Mouse (Mus musculus) neural tube, embryonic 13.5 days (tissue): ENCODE results near the gene Gm29797. TPM values are rescaled to one million over a fixed set of nuclear protein-coding genes. Genes with fewer than 3 reads are reported as not detected.
A peak's percentile ranks its signal among the peaks of the same experiment; 100 is the strongest.

Experiments
- ATAC-seq: fragments of 200-750 bp; cut with Nextera tagmentation; 2 replicates; pipeline ENCODE4 v1.8.0; 2017; ENCODE audit warnings: low read depth, mild to moderate bottlenecking, moderate TSS enrichment, moderate library complexity
- H3K27ac ChIP-seq: fragments of 300-500 bp; sonication (generic); replicated peaks from 2 replicates; pipeline ENCODE4 v1.5.1; 2015; ENCODE audit warnings: moderate library complexity, mild to moderate bottlenecking, inconsistent platforms
- H3K27me3 ChIP-seq: fragments of 300-500 bp; sonication (generic); 2 replicates; pipeline ENCODE4 v1.6.1; 2015; ENCODE audit warnings: mild to moderate bottlenecking, inconsistent platforms
- H3K36me3 ChIP-seq: fragments of 300-500 bp; sonication (generic); 2 replicates; pipeline ENCODE4 v1.6.1; 2015; ENCODE audit warnings: mild to moderate bottlenecking, inconsistent platforms
- H3K4me1 ChIP-seq: fragments of 300-500 bp; sonication (generic); replicated peaks from 2 replicates; pipeline ENCODE4 v1.6.1; 2015; ENCODE audit warnings: inconsistent platforms
- H3K4me2 ChIP-seq: fragments of 300-500 bp; sonication (generic); 2 replicates; pipeline ENCODE4 v1.6.1; 2015; ENCODE audit warnings: inconsistent platforms, mild to moderate bottlenecking, moderate library complexity
- H3K4me3 ChIP-seq: fragments of 300-500 bp; sonication (generic); 2 replicates; pipeline ENCODE4 v1.5.1; 2015; ENCODE audit warnings: mild to moderate bottlenecking, inconsistent platforms
- H3K9ac ChIP-seq: fragments of 300-500 bp; sonication (generic); 2 replicates; pipeline ENCODE4 v1.6.1; 2015; ENCODE audit warnings: moderate library complexity, mild to moderate bottlenecking, inconsistent platforms
- H3K9me3 ChIP-seq: fragments of 300-500 bp; sonication (generic); 2 replicates; pipeline ENCODE4 v1.6.1; 2016; ENCODE audit warnings: inconsistent platforms
- WGBS: fragments of 180-500 bp; shearing (Covaris S2); methylation state at CpG from one replicate; pipeline ENCODE4 v1.1.7; 2015; 5-methylcytosine and 5-hydroxymethylcytosine counted together
- polyA plus RNA-seq: library from polyadenylated mRNA; unstranded; fragments of >200 nt; fragmentation: Nextera tagmentation; extraction: Ambion mirVana; gene quantifications from 2 replicates; pipeline ENCODE4 v1.2.1, GENCODE M21; 2015

Gm29797 gene
- polyA plus RNA-seq, 1 experiment from 2014 or later, result not detected

DNA sequence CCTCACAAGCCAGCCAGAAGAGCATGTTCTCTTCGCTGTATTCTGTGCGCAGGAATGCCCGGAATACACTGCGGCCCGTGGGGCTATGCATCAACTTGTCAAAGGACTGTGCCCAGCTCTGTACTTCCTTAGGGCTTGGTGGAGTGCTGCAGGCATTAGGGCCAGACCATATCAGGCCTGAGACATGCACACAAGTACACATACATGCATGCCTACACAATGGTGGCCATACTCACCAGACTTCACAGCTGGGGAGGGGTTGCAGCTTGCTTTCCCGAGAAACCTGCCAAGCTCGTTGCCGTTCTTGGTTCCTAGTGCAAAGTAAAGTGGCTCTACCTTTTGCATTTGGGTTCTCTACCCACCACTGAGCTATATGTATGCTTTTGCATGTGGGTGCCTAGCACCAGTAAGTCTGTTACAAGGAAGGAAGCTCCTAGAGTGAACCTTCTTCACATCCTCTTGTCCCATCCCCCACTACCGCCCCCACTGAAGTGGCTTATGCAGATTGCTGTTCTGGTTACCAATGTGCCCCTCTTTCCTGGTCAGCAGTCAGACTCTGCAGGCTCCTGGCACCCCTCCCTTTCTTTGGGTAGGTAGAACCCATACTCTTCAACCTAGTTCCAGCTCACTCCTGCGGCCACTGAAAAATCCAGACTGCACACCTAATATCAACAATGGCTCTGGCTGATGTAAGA is 32.8 kb downstream of the Gm29797 start:
- no peak overlapping the region for H3K4me2 ChIP-seq
- no peak overlapping the region for H3K4me3 ChIP-seq
- no peak overlapping the region for H3K27ac ChIP-seq
- 94% methylated on average over 10 of the region's 10 CpGs for WGBS
- no peak for ATAC-seq
- H3K27me3 ChIP-seq, result no peaks in the 10 kb centered on the region
- peaks cover 42% of the 10 kb centered on the region for H3K36me3 ChIP-seq
- H3K9me3 ChIP-seq, result no peaks in the 10 kb centered on the region
- H3K4me1 ChIP-seq, result peaks cover 19% of the 10 kb centered on the region
- no peak overlapping the region for H3K9ac ChIP-seq

DNA sequence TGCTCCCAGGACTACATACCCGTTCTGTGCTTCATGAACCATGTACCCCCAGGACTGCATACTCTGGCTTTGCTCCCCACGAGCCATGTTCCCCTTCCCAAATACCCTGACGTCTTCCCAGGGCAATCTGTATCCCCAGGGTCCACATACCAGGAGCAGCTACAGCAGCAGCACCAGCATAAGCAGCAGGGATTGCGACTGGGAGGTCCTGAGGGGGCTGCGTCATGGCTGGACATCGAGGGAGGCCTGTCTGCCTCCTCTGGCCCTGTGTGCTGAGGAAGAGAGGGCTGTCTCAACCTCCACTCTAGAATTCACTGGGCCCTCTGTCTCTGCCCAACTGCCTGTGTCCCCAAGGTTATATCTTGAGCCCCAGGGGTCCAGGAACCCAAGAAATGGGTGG is 34.2 kb downstream of the Gm29797 start:
- no peak overlapping the region for H3K9ac ChIP-seq
- no peaks in the 10 kb centered on the region for H3K9me3 ChIP-seq
- H3K4me1 ChIP-seq, result peaks cover 21% of the 10 kb centered on the region
- no peak overlapping the region for H3K4me2 ChIP-seq
- peaks cover 35% of the 10 kb centered on the region for H3K36me3 ChIP-seq
- no peaks in the 10 kb centered on the region for H3K27me3 ChIP-seq
- no peak overlapping the region for H3K4me3 ChIP-seq
- WGBS, result 87% methylated on average over 6 of the region's 6 CpGs
- no peak overlapping the region for H3K27ac ChIP-seq
- ATAC-seq, result no peak

DNA sequence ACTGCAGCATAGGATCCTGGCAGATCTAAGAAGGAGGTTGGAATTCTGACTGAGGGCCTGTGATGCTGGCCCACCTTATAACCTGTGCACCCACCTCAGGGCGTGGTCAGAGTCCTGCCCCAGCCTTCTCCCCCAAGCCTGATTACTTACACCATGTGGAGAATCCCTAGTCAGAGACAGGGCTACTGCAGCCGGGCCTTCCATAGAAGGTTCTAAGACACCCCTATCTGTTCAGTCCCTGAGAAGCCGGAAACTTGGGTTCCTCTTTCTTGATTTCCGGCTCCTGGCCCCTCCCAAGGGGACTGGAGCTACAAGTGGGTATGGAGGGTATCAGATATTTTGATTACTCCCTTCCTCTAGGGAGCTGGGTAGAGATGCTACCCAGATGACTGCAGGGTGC is 34.7 kb downstream of the Gm29797 start:
- Histone ChIP-seq H3K27ac (no peak overlapping the region), H3K4me3 (no peak overlapping the region), H3K4me2 (no peak overlapping the region), H3K9ac (no peak overlapping the region), H3K9me3 (no peaks in the 10 kb centered on the region), H3K27me3 (no peaks in the 10 kb centered on the region), H3K36me3 (peaks cover 30% of the 10 kb centered on the region), H3K4me1 (peaks cover 21% of the 10 kb centered on the region)
- ATAC-seq, result no peak
- WGBS, result 98% methylated on average over 4 of the region's 4 CpGs

DNA sequence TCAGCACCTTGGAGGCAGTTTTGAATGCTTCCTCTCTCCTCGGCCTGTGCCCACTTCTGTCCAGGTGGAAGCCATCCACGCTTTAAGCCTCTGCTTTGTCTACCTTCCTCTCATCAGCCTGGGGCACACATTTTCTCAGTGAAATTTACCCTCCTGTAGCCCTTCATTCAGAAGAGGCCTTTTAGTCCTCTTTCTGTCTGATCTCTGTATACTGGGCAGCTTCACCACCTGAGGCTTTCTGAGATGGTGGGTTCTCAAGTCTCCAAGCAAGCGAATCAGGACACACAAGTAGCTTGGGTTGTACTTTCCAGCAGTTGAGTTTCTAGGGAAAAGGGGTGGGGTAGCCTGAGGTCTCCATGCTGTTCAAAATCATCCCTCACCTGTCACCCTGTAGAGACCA is 35.5 kb downstream of the Gm29797 start:
- H3K9ac ChIP-seq, result no peak overlapping the region
- H3K4me1 ChIP-seq, result peaks cover 21% of the 10 kb centered on the region
- peak overlapping the region; percentile 94 for H3K4me2 ChIP-seq
- 90% methylated on average over 3 of the region's 3 CpGs for WGBS
- peaks cover 23% of the 10 kb centered on the region for H3K36me3 ChIP-seq
- ATAC-seq, result no peak
- H3K27ac ChIP-seq, result no peak overlapping the region
- H3K4me3 ChIP-seq, result no peak overlapping the region
- no peaks in the 10 kb centered on the region for H3K9me3 ChIP-seq
- no peaks in the 10 kb centered on the region for H3K27me3 ChIP-seq

DNA sequence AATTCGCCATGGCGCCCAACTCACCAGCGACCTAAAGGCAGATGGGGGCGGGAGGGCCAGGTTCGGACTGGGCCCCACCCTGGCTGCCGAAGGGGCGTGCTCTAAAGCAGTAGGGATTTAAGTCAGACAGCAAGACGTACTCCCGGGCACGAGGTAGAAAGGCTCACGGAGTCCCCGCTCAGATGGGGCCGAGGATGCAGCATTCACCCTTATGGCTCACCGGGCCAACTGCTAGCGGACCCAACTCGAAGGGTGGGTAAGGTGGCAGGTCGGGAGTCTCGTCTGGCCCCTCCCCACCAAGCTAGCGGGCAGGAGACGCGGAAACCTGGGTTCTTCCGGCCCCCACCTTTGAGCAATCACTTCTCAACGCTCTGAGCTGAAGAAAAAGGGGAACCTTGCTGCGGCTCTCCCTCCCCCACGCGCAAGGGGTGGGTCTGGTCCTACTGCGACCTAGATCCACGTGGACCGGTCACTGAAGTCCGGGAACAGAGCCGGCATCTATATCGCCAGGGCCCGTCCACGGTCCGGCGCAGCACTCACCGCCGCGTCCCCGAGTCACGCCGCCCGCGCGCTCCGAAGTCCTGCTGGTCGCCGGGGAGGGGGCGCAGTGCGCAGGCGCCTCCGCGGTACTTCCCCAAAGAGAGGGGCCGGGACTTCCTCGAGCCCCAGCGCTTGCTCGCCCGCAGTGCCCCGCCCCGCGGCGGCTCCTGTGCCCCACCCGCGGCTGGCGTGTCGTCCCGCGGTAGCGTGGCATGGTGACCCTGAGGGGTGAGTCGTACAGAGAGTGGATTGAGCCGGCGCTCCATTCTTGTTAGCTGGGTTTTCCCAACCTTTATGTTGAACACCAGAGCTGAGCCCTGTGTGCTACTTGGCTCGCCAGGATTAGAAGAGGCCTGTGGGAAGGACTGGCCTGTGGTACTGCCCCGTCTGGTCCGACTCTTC is 36.8 kb downstream of the Gm29797 start, which contains the start of gene Rgs19:
TSS of gene Rgs19 (minus strand) at position 639 of the 942 bp plus-strand sequence.
- Histone ChIP-seq H3K9ac (peak within 1 kb of the TSS; percentile 89), H3K36me3 (peaks cover 11% of the 10 kb centered on the region), H3K27me3 (no peaks in the 10 kb centered on the region), H3K9me3 (no peaks in the 10 kb centered on the region), H3K4me1 (peaks cover 21% of the 10 kb centered on the region), H3K4me2 (peak within 1 kb of the TSS; percentile 94), H3K27ac (peak within 1 kb of the TSS; percentile 46), H3K4me3 (peak within 1 kb of the TSS; percentile 67)
- WGBS, result under 1% methylated on average over 71 of the region's 75 CpGs
- ATAC-seq, result peak; percentile 85

DNA sequence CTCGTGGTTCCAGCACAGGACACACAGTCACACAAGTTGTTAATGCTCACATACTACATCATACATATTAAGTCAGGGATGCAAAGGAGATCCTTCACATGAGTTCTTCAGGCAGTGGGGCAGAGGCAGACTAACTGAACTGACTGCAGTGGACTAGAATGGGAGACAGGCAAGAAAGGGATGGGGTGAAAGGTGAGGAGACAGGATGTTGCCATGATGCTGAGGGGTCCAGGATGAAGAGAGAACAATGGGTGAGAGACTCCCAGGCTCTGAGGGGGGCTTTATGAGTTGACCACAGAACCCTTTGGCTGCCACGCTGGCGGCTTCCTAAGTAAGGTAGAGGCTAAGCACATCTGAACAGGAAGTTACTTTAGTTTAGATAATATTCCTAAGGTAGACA is 37.7 kb downstream of the Gm29797 start:
- Histone ChIP-seq H3K4me3 (peak overlapping the region; percentile 67; the same call in 1 of the 2 replicates), H3K4me1 (peaks cover 21% of the 10 kb centered on the region), H3K27me3 (no peaks in the 10 kb centered on the region), H3K36me3 (peaks cover 2% of the 10 kb centered on the region), H3K9me3 (no peaks in the 10 kb centered on the region), H3K9ac (no peak overlapping the region), H3K27ac (peak overlapping the region; percentile 46; the same call in 1 of the 2 replicates), H3K4me2 (peak overlapping the region; percentile 94)
- 87% methylated on average over 3 of the region's 3 CpGs for WGBS
- no peak for ATAC-seq

DNA sequence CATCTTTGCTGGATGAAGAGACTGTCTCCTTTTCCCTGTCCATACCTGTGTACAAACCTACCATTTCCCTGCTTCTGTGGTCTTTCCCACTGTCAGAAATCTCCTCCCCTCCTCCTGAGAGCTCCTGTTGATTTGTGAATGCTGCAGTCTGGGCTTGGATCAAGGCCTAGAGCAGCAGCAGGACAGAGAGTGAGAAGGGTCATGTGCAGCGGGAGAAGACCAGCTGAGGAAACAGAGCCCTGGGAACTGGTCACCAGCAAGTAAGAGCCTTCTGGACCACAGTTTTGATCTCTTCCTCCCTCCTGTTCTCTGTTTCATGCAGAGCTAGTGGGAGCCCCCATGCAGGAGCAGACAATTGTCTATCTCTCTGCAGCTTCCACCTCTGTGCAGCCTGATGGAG is 38.9 kb downstream of the Gm29797 start:
- no peak for ATAC-seq
- WGBS, result 68% methylated on average over 1 of the region's 1 CpGs
- no peaks in the 10 kb centered on the region for H3K27me3 ChIP-seq

DNA sequence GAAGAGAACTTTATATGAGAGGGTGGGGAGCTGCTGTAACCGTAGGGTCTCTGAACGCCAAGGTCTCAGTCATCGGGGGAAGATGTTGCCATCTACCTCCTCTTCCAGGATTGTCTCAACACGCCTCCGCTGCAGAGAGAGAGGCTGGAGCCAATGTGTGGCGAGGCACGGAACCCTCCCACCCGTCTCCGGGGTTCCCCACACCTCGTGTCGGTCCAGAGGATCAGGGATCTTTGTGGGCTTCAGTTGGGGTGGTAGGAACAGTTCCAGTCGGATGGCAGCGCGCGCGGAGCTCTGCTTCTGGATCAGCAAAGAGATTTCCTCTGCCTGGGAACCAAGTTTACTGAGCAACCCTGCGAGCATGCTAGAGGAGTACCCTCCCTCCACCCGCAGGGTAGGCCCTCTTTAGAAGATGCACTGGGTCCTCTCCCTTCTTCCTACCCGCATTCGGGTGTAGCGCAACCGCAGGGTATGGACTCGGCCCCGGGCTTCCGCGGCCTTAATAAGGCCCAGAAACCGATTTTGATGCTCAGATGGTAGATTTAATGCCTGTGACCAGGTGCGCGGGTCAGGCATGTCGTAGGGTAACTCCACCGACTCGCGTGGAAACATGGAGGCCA is 40.1 kb downstream of the Gm29797 start:
- H3K36me3 ChIP-seq, result no peaks in the 10 kb centered on the region

More for the DNA sequence above, 38.9 kb downstream of the Gm29797 start:
- no peak overlapping the region for H3K4me2 ChIP-seq
- peaks cover 21% of the 10 kb centered on the region for H3K4me1 ChIP-seq
- H3K9ac ChIP-seq, result no peak overlapping the region
- no peak overlapping the region for H3K4me3 ChIP-seq
- H3K36me3 ChIP-seq, result no peaks in the 10 kb centered on the region; the same call in 1 of the 2 replicates
- H3K9me3 ChIP-seq, result no peaks in the 10 kb centered on the region
- H3K27ac ChIP-seq, result no peak overlapping the region

DNA sequence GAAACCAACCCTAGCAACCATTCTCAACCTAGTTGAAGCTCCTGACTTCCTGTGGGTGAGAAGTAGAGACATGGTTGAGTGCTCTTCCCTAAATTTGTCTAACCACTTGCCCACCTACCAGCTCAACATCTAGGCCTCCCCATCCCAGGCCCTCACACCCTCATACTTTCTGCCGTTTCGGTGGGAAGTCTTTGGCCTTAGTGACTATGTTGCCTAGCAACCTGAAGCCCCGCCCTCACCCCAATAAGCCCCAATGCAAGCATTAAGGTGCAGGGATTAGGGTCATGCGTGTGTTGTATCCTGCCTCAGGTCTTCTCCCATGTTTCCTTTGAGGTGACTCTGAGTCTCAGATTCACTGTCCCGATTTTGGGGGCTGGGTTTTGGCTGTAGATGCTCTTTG is 41.4 kb downstream of the Gm29797 start, which contains the start of gene Lkaaear1:
TSS of gene Lkaaear1 (minus strand) at position 202 of the 400 bp plus-strand sequence.
- H3K9me3 ChIP-seq, result no peaks in the 10 kb centered on the region
- ATAC-seq, result no peak
- H3K4me2 ChIP-seq, result no peak within 1 kb of the TSS
- no peaks in the 10 kb centered on the region for H3K36me3 ChIP-seq
- 48% methylated on average over 5 of the region's 5 CpGs for WGBS
- H3K27me3 ChIP-seq, result no peaks in the 10 kb centered on the region
- H3K27ac ChIP-seq, result no peak within 1 kb of the TSS
- no peak within 1 kb of the TSS for H3K4me3 ChIP-seq
- no peak within 1 kb of the TSS for H3K9ac ChIP-seq
- H3K4me1 ChIP-seq, result peaks cover 9% of the 10 kb centered on the region

More for the DNA sequence above, 40.1 kb downstream of the Gm29797 start:
- ATAC-seq, result no peak
- no peaks in the 10 kb centered on the region for H3K9me3 ChIP-seq
- H3K4me3 ChIP-seq, result no peak overlapping the region
- no peaks in the 10 kb centered on the region for H3K27me3 ChIP-seq
- 79% methylated on average over 33 of the region's 33 CpGs for WGBS
- H3K4me2 ChIP-seq, result no peak overlapping the region
- H3K9ac ChIP-seq, result no peak overlapping the region
- peaks cover 21% of the 10 kb centered on the region for H3K4me1 ChIP-seq
- no peak overlapping the region for H3K27ac ChIP-seq

DNA sequence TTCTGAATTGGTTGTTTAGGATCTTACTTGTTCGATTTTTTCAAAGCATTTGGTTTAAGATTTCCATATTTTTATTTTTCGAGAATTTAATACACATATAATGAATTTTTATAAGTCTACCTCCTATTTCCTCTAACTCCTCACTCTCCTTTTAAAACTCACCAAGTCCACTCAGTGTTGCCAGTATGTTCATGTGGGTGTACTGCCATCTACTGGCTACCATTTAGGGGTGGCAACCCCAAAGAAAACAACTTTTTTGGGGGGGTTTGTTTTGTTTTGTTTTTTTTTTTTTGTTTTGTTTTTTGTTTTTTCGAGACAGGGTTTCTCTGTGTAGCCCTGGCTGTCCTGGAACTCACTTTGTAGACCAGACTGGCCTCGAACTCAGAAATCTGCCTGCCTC is 49.8 kb downstream of the Gm29797 start:
- H3K4me1 ChIP-seq, result no peaks in the 10 kb centered on the region
- no peaks in the 10 kb centered on the region for H3K27me3 ChIP-seq
- H3K4me2 ChIP-seq, result no peak overlapping the region
- 38% methylated on average over 4 of the region's 4 CpGs for WGBS
- no peaks in the 10 kb centered on the region for H3K9me3 ChIP-seq
- no peaks in the 10 kb centered on the region for H3K36me3 ChIP-seq
- H3K9ac ChIP-seq, result no peak overlapping the region
- no peak overlapping the region for H3K27ac ChIP-seq
- H3K4me3 ChIP-seq, result no peak overlapping the region
- ATAC-seq, result no peak
